Mouse (Mus musculus): ENCODE measurements around the gene Atp13a3. TPM values are rescaled to one million over a fixed set of nuclear protein-coding genes. Genes with fewer than 3 reads are reported as not detected.
A peak's percentile ranks its signal among the peaks of the same experiment; 100 is the strongest.
"Not testable (repeated sequence)": the region's sequence is repeated elsewhere in the genome, so short reads cannot be mapped to it uniquely, and the experiment has no call there.

Gene Atp13a3
- polyA plus RNA-seq, 1 experiment from 2014 or later: 22.6 TPM

DNA sequence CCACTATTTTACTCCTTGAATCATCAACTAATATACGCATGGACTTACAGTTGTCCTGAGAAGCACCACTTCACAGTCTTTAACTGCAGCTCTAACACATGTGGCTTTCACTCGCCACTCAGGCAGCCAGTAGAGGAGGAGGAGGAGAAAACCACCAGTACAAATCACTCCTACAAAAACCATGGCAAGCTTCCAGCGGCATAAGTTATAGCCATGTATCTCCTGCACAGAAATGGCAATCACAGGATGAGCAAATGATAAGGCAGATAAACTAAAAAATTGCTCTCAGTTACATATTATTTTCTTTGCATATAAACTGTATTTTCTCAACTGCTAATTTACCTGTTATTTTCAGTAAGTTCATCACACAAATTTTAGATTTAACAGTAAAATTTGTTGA is 43.2 kb downstream of the Atp13a3 start:
- no peak for DNase-seq (ENCODE audit: low spot score)
- WGBS: 81% methylated on average over 3 of the region's 3 CpGs
- no peaks in the 10 kb centered on the region; the same call in 1 of the 2 replicates for H3K36me3 ChIP-seq (ENCODE audit: control insufficient read depth, insufficient read depth, low read length)
- H3K4me3 ChIP-seq (ENCODE audit: low read depth, low read length): no peak overlapping the region
- no peak for ATAC-seq (replicated peaks; ENCODE audit: low FRiP score)
- no peaks in the 10 kb centered on the region for H3K4me1 ChIP-seq (replicated peaks; ENCODE audit: control insufficient read depth, insufficient read depth, low read length)
- no peak overlapping the region for H3K9ac ChIP-seq (ENCODE audit: low read depth, low read length)
- H3K9me3 ChIP-seq (ENCODE audit: control insufficient read depth, low read length): no peaks in the 10 kb centered on the region
- no peaks in the 10 kb centered on the region for H3K27me3 ChIP-seq (replicated peaks; ENCODE audit: control insufficient read depth, insufficient read depth, low read length)
- H3K4me2 ChIP-seq: no peak overlapping the region
- H3K27ac ChIP-seq (ENCODE audit: low read depth, low read length): no peak overlapping the region

GRCm38 (mm10) chr16:30353489-30353888 is 52.3 kb downstream of the Atp13a3 start:
- not testable (repeated sequence) for H3K4me2 ChIP-seq; H3K9me3 ChIP-seq (ENCODE audit: control insufficient read depth, low read length); ATAC-seq (replicated peaks; ENCODE audit: low FRiP score); H3K4me3 ChIP-seq (ENCODE audit: low read depth, low read length); H3K27ac ChIP-seq (ENCODE audit: low read depth, low read length); H3K27me3 ChIP-seq (replicated peaks; ENCODE audit: control insufficient read depth, insufficient read depth, low read length); H3K9ac ChIP-seq (ENCODE audit: low read depth, low read length); H3K4me1 ChIP-seq (replicated peaks; ENCODE audit: control insufficient read depth, insufficient read depth, low read length); DNase-seq (ENCODE audit: low spot score)
- 94% methylated on average over 11 of the region's 11 CpGs for WGBS
- H3K36me3 ChIP-seq (ENCODE audit: control insufficient read depth, insufficient read depth, low read length): peaks cover 25% of the 10 kb centered on the region

GRCm38 (mm10) chr16:30314236-30314635 is 91.5 kb downstream of the Atp13a3 start:
- Histone ChIP-seq H3K27ac (ENCODE audit: low read depth, low read length) (no peak overlapping the region), H3K27me3 (replicated peaks; ENCODE audit: control insufficient read depth, insufficient read depth, low read length) (peaks cover 12% of the 10 kb centered on the region; the same call in 1 of the 2 replicates), H3K4me1 (replicated peaks; ENCODE audit: control insufficient read depth, insufficient read depth, low read length) (peaks cover 22% of the 10 kb centered on the region), H3K9ac (ENCODE audit: low read depth, low read length) (no peak overlapping the region), H3K9me3 (ENCODE audit: control insufficient read depth, low read length) (no peaks in the 10 kb centered on the region), H3K36me3 (ENCODE audit: control insufficient read depth, insufficient read depth, low read length) (no peaks in the 10 kb centered on the region), H3K4me2 (no peak overlapping the region), H3K4me3 (ENCODE audit: low read depth, low read length) (no peak overlapping the region)
- ATAC-seq (replicated peaks; ENCODE audit: low FRiP score): no peak
- no peak for DNase-seq (ENCODE audit: low spot score)

- Histone ChIP-seq H3K9me3 (ENCODE audit: control insufficient read depth, low read length) (no peaks in the 10 kb centered on the region), H3K27ac (ENCODE audit: low read depth, low read length) (peak within 1 kb of the TSS; percentile 66), H3K27me3 (replicated peaks; ENCODE audit: control insufficient read depth, insufficient read depth, low read length) (peaks cover 30% of the 10 kb centered on the region), H3K36me3 (ENCODE audit: control insufficient read depth, insufficient read depth, low read length) (no peaks in the 10 kb centered on the region), H3K9ac (ENCODE audit: low read depth, low read length) (peak within 1 kb of the TSS; percentile 65), H3K4me3 (ENCODE audit: low read depth, low read length) (peak within 1 kb of the TSS; percentile 62), H3K4me1 (replicated peaks; ENCODE audit: control insufficient read depth, insufficient read depth, low read length) (peaks cover 31% of the 10 kb centered on the region), H3K4me2 (peak within 1 kb of the TSS; percentile 100)
- ATAC-seq (replicated peaks; ENCODE audit: low FRiP score) (peak; percentile 67), DNase-seq (ENCODE audit: low spot score) (no peak)
Observed at GRCm38 (mm10) chr16:30310647-30311046, 95.1 kb downstream of the Atp13a3 start, which contains the start of gene Gp5. TSS of gene Gp5 (minus strand) at chr16:30310779.

GRCm38 (mm10) chr16:30310171-30310515 is 95.6 kb downstream of the Atp13a3 start:
- DNase-seq (ENCODE audit: low spot score): no peak
- H3K9ac ChIP-seq (ENCODE audit: low read depth, low read length): 0 out of 2 replicates have a peak overlapping the region, but pooled peaks have one; percentile 65
- H3K9me3 ChIP-seq (ENCODE audit: control insufficient read depth, low read length): no peaks in the 10 kb centered on the region
- peaks cover 31% of the 10 kb centered on the region for H3K4me1 ChIP-seq (replicated peaks; ENCODE audit: control insufficient read depth, insufficient read depth, low read length)
- 39% methylated on average over 8 of the region's 8 CpGs for WGBS
- H3K4me2 ChIP-seq: peak overlapping the region; percentile 100
- no peaks in the 10 kb centered on the region for H3K36me3 ChIP-seq (ENCODE audit: control insufficient read depth, insufficient read depth, low read length)
- peak overlapping the region; percentile 54; the same call in 1 of the 2 replicates for H3K27ac ChIP-seq (ENCODE audit: low read depth, low read length)
- H3K27me3 ChIP-seq (replicated peaks; ENCODE audit: control insufficient read depth, insufficient read depth, low read length): peaks cover 30% of the 10 kb centered on the region
- peak overlapping the region; percentile 62 for H3K4me3 ChIP-seq (ENCODE audit: low read depth, low read length)
- no peak for ATAC-seq (replicated peaks; ENCODE audit: low FRiP score)

DNA sequence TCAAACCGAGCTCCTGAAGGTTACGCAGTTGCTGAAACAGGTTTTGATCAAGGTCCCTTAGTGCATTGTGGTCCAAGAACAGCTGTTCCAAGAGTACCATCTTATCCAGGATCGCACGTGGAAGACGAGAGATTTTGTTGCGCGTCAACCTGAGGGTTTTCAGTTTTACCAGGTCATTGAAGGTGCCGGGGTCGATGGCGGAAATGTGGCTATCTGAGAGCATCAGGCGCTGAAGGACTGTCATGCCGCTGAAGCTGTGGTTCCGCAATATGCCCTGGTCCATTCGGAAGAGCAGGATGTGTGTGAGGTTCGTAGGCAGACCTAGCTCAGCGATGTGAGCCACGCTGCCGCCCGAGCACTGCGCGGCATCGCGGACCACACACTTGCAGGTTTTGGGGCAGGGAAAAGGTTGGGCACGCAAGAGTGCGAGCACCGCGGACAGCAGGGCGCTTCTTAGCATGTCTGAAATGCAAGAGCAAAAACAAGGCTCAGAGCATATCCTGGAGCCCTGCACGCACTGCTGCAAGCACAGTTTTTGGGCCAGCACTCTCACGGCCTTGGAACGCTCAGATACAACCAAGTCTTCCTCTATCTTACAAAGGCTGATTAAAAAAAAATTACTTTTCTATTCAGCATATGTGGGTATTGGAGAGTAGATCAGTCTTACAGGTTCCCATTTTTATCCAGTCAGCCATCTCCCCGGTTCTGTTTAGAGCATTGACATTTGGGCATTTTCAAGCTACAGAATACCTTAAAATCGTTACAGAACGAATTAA is 96.2 kb downstream of the Atp13a3 start:
- no peak for ATAC-seq (replicated peaks; ENCODE audit: low FRiP score)
- H3K36me3 ChIP-seq (ENCODE audit: control insufficient read depth, insufficient read depth, low read length): no peaks in the 10 kb centered on the region
- no peaks in the 10 kb centered on the region for H3K9me3 ChIP-seq (ENCODE audit: control insufficient read depth, low read length)
- DNase-seq (ENCODE audit: low spot score): peak; percentile 51
- WGBS: 2% methylated on average over 34 of the region's 34 CpGs
- H3K4me1 ChIP-seq (replicated peaks; ENCODE audit: control insufficient read depth, insufficient read depth, low read length): peaks cover 31% of the 10 kb centered on the region
- peaks cover 30% of the 10 kb centered on the region for H3K27me3 ChIP-seq (replicated peaks; ENCODE audit: control insufficient read depth, insufficient read depth, low read length)
- peak overlapping the region; percentile 65 for H3K9ac ChIP-seq (ENCODE audit: low read depth, low read length)
- H3K4me2 ChIP-seq: peak overlapping the region; percentile 100
- no peak overlapping the region for H3K27ac ChIP-seq (ENCODE audit: low read depth, low read length)
- peak overlapping the region; percentile 62 for H3K4me3 ChIP-seq (ENCODE audit: low read depth, low read length)

GRCm38 (mm10) chr16:30308616-30309394 is 97.0 kb downstream of the Atp13a3 start:
- peak; percentile 37; the same call in 1 of the 2 replicates for ATAC-seq (replicated peaks; ENCODE audit: low FRiP score)
- Histone ChIP-seq H3K9ac (ENCODE audit: low read depth, low read length) (peak overlapping the region; percentile 65), H3K4me1 (replicated peaks; ENCODE audit: control insufficient read depth, insufficient read depth, low read length) (peaks cover 31% of the 10 kb centered on the region), H3K27me3 (replicated peaks; ENCODE audit: control insufficient read depth, insufficient read depth, low read length) (peaks cover 30% of the 10 kb centered on the region), H3K27ac (ENCODE audit: low read depth, low read length) (no peak overlapping the region), H3K4me2 (peak overlapping the region; percentile 100), H3K4me3 (ENCODE audit: low read depth, low read length) (peak overlapping the region; percentile 62), H3K9me3 (ENCODE audit: control insufficient read depth, low read length) (no peaks in the 10 kb centered on the region), H3K36me3 (ENCODE audit: control insufficient read depth, insufficient read depth, low read length) (no peaks in the 10 kb centered on the region)
- under 1% methylated on average over 72 of the region's 72 CpGs for WGBS
- DNase-seq (ENCODE audit: low spot score): peak; percentile 68

DNA sequence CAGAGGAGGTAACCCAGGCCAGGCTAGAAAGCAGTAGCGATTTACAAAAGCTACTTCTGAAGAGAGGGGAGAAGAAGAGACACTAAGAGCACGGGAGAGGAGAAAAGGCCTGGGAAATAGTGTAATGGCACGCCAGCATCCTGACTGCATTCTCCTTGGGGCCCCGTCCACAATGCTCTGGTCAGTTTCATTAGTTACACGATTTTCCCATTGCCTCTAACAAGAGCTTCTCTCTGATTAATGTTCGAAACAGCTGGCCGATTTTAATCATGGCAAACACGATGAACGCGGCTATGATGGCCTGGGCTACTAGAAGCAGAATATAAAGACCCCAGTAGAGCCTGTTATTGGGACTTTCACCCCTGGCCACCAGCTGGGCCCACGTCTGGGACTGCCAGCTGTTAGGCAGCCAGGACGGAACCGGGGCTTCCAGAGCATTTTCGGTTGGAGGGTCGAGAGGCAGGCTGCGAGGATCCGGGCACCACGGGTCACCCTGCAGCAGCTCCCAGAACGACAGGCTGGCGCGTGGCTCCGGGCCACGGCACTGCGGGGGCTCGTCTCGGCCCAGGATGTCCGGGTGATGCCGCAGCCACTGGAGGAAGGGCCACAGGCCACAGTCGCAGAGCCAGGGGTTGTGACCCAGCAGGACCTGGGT is 97.7 kb downstream of the Atp13a3 start:
- Histone ChIP-seq H3K4me2 (peak overlapping the region; percentile 100), H3K36me3 (ENCODE audit: control insufficient read depth, insufficient read depth, low read length) (no peaks in the 10 kb centered on the region), H3K27me3 (replicated peaks; ENCODE audit: control insufficient read depth, insufficient read depth, low read length) (peaks cover 30% of the 10 kb centered on the region), H3K27ac (ENCODE audit: low read depth, low read length) (no peak overlapping the region), H3K4me3 (ENCODE audit: low read depth, low read length) (peak overlapping the region; percentile 62), H3K9ac (ENCODE audit: low read depth, low read length) (peak overlapping the region; percentile 65), H3K9me3 (ENCODE audit: control insufficient read depth, low read length) (no peaks in the 10 kb centered on the region), H3K4me1 (replicated peaks; ENCODE audit: control insufficient read depth, insufficient read depth, low read length) (peaks cover 31% of the 10 kb centered on the region)
- DNase-seq (ENCODE audit: low spot score): peak; percentile 43
- WGBS: 21% methylated on average over 29 of the region's 29 CpGs
- 0 out of 2 replicates have a peak, but pooled peaks have one; percentile 13 for ATAC-seq (replicated peaks; ENCODE audit: low FRiP score)

Data from liver, embryonic 11.5 days (tissue).